Mouse (Mus musculus) neural tube, embryonic 11.5 days (tissue): ENCODE measurements around the gene Tln2. TPM values are rescaled to one million over a fixed set of nuclear protein-coding genes. Genes with fewer than 3 reads are reported as not detected.

ENCODE experiments used
- ATAC-seq: fragments of 200-750 bp; cut with Nextera tagmentation; 2 replicates; pipeline ENCODE4 v1.8.0; 2017; ENCODE audit warnings: moderate number of reproducible peaks, mild to moderate bottlenecking, moderate TSS enrichment, moderate library complexity; ENCODE audit not compliant: insufficient read depth, low FRiP score, low TSS enrichment
- DNase-seq: peaks from one replicate; pipeline ENCODE4 v3.0.0-alpha.2; 2015; ENCODE audit warnings: low spot score
- H3K27ac ChIP-seq: fragments of 300-500 bp; sonication (generic); 2 replicates; pipeline ENCODE4 v1.5.1; 2014; ENCODE audit warnings: low read depth, mild to moderate bottlenecking, low read length
- H3K27me3 ChIP-seq: fragments of 300-500 bp; sonication (generic); 2 replicates; pipeline ENCODE4 v1.6.1; 2014; ENCODE audit warnings: mild to moderate bottlenecking, low read length, mixed read lengths; ENCODE audit not compliant: control insufficient read depth, insufficient read depth
- H3K36me3 ChIP-seq: fragments of 300-500 bp; sonication (generic); 2 replicates; pipeline ENCODE4 v1.6.1; 2014; ENCODE audit warnings: mild to moderate bottlenecking, low read length, moderate library complexity, mixed read lengths; ENCODE audit not compliant: control insufficient read depth, insufficient read depth
- H3K4me1 ChIP-seq: fragments of 300-500 bp; sonication (generic); 2 replicates; pipeline ENCODE4 v1.6.1; 2014; ENCODE audit warnings: low read length, mixed read lengths; ENCODE audit not compliant: control insufficient read depth, insufficient read depth
- H3K4me2 ChIP-seq: fragments of 300-500 bp; sonication (generic); 2 replicates; pipeline ENCODE4 v1.6.1; 2014; ENCODE audit warnings: low read depth, mild to moderate bottlenecking, moderate library complexity
- H3K4me3 ChIP-seq: fragments of 300-500 bp; sonication (generic); 2 replicates; pipeline ENCODE4 v1.5.1; 2014; ENCODE audit warnings: low read depth, low read length
- H3K9ac ChIP-seq: fragments of 300-500 bp; sonication (generic); 2 replicates; pipeline ENCODE4 v1.6.1; 2014; ENCODE audit warnings: mild to moderate bottlenecking, low read length
- H3K9me3 ChIP-seq: fragments of 300-500 bp; sonication (generic); 2 replicates; pipeline ENCODE4 v1.6.1; 2016; ENCODE audit warnings: low read length; ENCODE audit not compliant: control insufficient read depth
- WGBS: fragments of 180-500 bp; shearing (Covaris S2); extraction: QIAGEN DNeasy Blood & Tissue Kit; methylation state at CpG from one replicate; pipeline ENCODE4 v1.1.7; 2014; 5-methylcytosine and 5-hydroxymethylcytosine counted together
- polyA plus RNA-seq: library from polyadenylated mRNA; unstranded; fragments of >200 nt; fragmentation: Nextera tagmentation; extraction: Ambion mirVana; gene quantifications from 2 replicates; pipeline ENCODE4 v1.2.1, GENCODE M21; 2014

Tln2 gene
- polyA plus RNA-seq, 1 experiment from 2014 or later: 14.6 TPM

DNA sequence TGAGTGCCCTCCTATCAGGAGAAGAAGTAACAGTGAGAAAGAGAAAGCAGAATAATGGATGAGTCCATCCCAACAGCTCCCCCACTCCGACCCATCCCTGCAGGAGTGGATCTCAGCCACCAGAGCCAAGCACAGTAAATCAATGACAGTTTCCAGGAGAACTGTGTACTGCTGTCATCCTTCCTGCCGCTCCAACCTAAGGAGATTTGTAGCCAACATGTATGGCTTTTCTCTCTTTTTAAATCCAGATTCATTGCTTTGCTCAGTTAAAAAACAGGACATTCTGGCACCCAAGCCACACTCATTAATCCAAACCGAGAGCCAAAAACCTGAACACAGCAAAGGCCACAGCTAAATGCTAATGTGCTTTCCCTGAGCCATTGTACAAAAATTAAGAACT, 133.2 kb downstream of the Tln2 start:
- no peak overlapping the region for H3K4me2 ChIP-seq
- H3K9ac ChIP-seq: no peak overlapping the region
- H3K27me3 ChIP-seq: no peaks in the 10 kb centered on the region
- no peaks in the 10 kb centered on the region for H3K4me1 ChIP-seq
- no peaks in the 10 kb centered on the region for H3K9me3 ChIP-seq
- ATAC-seq (no peak), DNase-seq (no peak)
- no peaks in the 10 kb centered on the region for H3K36me3 ChIP-seq
- WGBS: 61% methylated on average over 3 of the region's 3 CpGs
- no peak overlapping the region for H3K27ac ChIP-seq
- no peak overlapping the region for H3K4me3 ChIP-seq

DNA sequence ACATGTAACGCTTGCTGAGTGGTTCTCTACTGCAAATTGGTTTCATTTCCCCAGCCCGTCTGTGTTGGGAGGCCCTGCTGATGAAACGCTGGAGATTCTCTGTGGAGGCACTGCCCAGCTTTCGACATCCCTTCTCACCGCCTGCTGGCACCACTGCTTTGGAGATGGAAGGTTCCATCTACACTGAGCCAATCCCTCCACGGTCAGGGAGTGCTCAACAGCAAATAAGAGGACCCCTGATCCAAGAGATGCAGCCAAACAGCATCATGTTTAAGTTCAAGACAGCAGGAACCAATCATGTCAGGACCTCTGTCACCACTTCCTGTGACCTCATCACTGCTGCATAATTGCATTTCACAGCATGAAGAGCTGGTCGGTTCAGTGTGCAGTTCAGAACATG, 135.4 kb downstream of the Tln2 start:
- H3K9ac ChIP-seq: no peak overlapping the region
- no peak for ATAC-seq
- H3K36me3 ChIP-seq: no peaks in the 10 kb centered on the region
- no peak overlapping the region for H3K27ac ChIP-seq
- H3K9me3 ChIP-seq: no peaks in the 10 kb centered on the region
- H3K4me3 ChIP-seq: no peak overlapping the region
- no peaks in the 10 kb centered on the region for H3K4me1 ChIP-seq
- no peaks in the 10 kb centered on the region for H3K27me3 ChIP-seq
- WGBS: 74% methylated on average over 7 of the region's 7 CpGs
- no peak for DNase-seq
- H3K4me2 ChIP-seq: no peak overlapping the region

DNA sequence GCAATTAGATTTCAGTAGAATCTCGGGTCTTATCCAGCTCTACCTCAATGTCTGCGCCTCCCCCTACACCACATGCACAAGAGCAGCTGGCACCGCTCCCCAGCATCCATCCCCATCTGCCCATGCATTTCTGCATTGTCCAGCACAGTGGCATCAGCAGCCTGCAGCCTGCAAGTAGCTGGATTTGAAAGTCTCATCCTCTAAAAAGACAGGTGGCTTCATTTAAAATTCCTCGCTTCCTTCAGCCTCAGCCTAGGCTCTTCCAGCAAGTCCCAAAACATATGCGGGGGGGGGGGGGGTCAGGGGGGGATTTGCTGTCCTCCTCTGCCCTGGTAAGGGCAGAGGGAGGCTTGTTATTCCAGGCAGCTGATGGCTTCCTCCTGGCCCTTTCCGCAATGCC, 141.4 kb downstream of the Tln2 start:
- Histone ChIP-seq H3K36me3 (no peaks in the 10 kb centered on the region), H3K4me2 (no peak overlapping the region), H3K4me3 (no peak overlapping the region), H3K27ac (no peak overlapping the region), H3K4me1 (no peaks in the 10 kb centered on the region), H3K9ac (no peak overlapping the region), H3K27me3 (no peaks in the 10 kb centered on the region), H3K9me3 (no peaks in the 10 kb centered on the region)
- DNase-seq (no peak), ATAC-seq (no peak)
- 58% methylated on average over 6 of the region's 6 CpGs for WGBS

DNA sequence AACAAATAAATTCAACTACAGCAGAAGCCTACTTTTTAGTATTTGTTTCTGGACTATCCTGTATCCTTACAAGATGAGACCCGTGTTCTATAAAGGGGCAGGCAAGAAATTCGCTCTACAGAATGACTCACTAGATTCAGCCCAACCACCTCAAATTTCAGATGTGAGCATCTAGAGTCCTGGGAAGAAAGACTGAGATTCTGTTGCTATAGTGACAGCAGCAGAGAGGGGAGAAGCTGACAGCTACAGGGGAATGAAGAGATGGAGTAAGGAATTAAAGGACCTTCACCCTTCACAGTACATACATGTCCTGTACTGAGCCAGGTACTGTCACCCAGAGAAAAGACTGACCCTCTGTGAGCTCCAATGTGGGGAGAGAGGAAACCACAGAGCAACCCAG, 148.8 kb downstream of the Tln2 start:
- H3K9me3 ChIP-seq: no peaks in the 10 kb centered on the region
- H3K36me3 ChIP-seq: no peaks in the 10 kb centered on the region
- H3K27ac ChIP-seq: no peak overlapping the region
- no peaks in the 10 kb centered on the region for H3K4me1 ChIP-seq
- ATAC-seq (no peak), DNase-seq (no peak)
- no peaks in the 10 kb centered on the region for H3K27me3 ChIP-seq
- no peak overlapping the region for H3K9ac ChIP-seq
- H3K4me2 ChIP-seq: no peak overlapping the region
- WGBS: 99% methylated on average over 2 of the region's 2 CpGs
- no peak overlapping the region for H3K4me3 ChIP-seq

DNA sequence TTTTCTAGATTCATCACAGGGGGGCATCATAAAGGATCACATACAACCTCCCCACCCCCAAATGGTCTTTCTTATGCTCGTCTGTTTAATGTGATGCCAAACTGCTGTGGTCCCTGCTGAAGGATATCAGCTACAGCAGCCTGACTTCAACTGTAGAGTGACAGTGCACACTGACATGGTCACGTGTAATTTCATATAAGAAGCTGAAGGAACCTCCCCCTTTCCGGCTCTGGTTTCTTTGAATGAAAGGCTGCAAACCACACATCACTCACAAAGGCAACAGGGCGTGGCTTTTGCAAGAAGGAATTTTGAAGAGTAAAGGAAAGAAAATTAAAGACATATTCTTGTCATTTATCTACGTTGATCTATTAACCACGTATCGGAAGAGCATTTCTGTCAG, 154.8 kb downstream of the Tln2 start:
- H3K27ac ChIP-seq: no peak overlapping the region
- H3K36me3 ChIP-seq: no peaks in the 10 kb centered on the region
- no peaks in the 10 kb centered on the region for H3K9me3 ChIP-seq
- H3K4me3 ChIP-seq: no peak overlapping the region
- H3K4me2 ChIP-seq: no peak overlapping the region
- no peak for ATAC-seq
- no peak overlapping the region for H3K9ac ChIP-seq
- 85% methylated on average over 7 of the region's 7 CpGs for WGBS
- H3K4me1 ChIP-seq: no peaks in the 10 kb centered on the region
- DNase-seq: no peak
- no peaks in the 10 kb centered on the region for H3K27me3 ChIP-seq

GRCm38 (mm10) chr9:67399563-67399962, 159.9 kb downstream of the Tln2 start:
- DNase-seq (peak; percentile 12), ATAC-seq (no peak)
- Histone ChIP-seq H3K9ac (no peak overlapping the region), H3K27me3 (no peaks in the 10 kb centered on the region), H3K4me3 (no peak overlapping the region), H3K4me2 (no peak overlapping the region), H3K9me3 (no peaks in the 10 kb centered on the region), H3K36me3 (no peaks in the 10 kb centered on the region), H3K4me1 (no peaks in the 10 kb centered on the region), H3K27ac (no peak overlapping the region)
- WGBS: 91% methylated on average over 6 of the region's 6 CpGs

DNA sequence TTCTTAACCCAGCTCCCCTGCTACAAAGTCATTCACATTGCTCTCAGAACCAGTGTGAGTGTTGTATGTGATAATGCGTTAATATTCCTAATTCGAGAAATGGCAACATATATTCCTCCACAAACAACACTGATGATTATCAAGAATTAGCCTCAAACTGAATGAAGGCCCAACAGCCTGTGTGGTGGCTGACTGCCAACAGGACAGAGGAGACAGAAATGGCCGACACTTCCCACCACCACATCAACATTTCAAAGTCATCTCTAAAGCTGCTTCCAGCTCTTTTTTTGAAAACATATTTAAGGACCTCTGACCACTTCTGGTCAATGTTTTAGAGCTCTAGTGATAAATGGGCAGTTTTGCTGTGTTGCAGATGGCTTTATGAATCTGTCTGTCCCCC, 161.7 kb downstream of the Tln2 start:
- H3K4me1 ChIP-seq: no peaks in the 10 kb centered on the region
- no peak overlapping the region for H3K9ac ChIP-seq
- 94% methylated on average over 3 of the region's 3 CpGs for WGBS
- H3K27me3 ChIP-seq: no peaks in the 10 kb centered on the region
- H3K4me3 ChIP-seq: no peak overlapping the region
- no peaks in the 10 kb centered on the region for H3K36me3 ChIP-seq
- no peak overlapping the region for H3K4me2 ChIP-seq
- ATAC-seq (no peak), DNase-seq (no peak)
- H3K27ac ChIP-seq: no peak overlapping the region
- H3K9me3 ChIP-seq: no peaks in the 10 kb centered on the region

DNA sequence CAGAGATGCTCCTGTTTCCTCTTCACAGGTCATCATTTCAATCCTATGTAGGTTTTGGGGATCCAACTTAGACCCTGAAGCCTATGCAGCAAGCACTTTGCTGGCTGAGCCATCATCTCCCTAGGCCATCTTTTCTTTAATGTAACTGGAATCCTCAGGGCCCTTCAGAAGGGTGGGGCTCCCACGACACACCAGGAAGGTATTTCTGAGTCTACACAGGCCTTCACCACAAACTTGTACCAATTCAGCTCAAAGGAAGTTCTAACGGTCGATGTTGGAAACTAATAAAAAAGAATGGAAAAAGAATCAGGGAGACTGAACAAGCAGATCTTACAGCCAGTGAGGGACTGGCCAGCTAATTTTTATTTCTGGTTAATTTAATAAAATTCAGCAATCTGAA, 163.1 kb downstream of the Tln2 start:
- no peaks in the 10 kb centered on the region for H3K36me3 ChIP-seq
- DNase-seq (no peak), ATAC-seq (no peak)
- H3K4me2 ChIP-seq: no peak overlapping the region
- H3K27me3 ChIP-seq: no peaks in the 10 kb centered on the region
- H3K4me1 ChIP-seq: no peaks in the 10 kb centered on the region
- H3K9me3 ChIP-seq: no peaks in the 10 kb centered on the region
- H3K4me3 ChIP-seq: no peak overlapping the region
- WGBS: 90% methylated on average over 3 of the region's 3 CpGs
- no peak overlapping the region for H3K9ac ChIP-seq
- H3K27ac ChIP-seq: no peak overlapping the region

DNA sequence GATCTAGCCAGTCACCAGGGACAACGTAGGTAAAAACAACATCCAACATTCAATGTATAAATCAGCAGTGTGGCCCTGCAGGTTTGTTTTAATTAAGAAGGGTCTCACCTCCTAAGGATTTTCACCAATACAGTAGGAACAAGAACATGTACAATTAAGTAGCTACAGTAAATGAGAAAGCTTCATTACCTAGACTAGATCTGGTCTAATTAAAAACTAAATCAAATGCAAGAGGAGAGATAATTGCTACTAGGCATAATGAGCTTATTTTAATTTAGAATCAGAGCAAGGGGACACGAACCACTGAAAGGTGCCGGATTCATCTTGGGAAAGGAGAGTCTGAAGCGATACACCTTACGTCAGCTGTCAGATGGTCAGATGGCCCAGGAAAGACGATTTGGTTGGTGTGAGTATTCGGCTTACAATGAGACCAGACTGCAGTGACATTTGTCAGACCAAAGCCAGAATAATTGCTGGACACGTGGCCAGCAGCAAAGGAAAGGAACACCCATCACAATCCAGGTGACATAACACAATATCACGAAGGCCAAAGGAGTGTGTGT, 175.4 kb downstream of the Tln2 start:
- 92% methylated on average over 9 of the region's 9 CpGs for WGBS
- no peak overlapping the region for H3K4me2 ChIP-seq
- no peaks in the 10 kb centered on the region for H3K27me3 ChIP-seq
- no peaks in the 10 kb centered on the region for H3K4me1 ChIP-seq
- no peak overlapping the region for H3K27ac ChIP-seq
- no peak overlapping the region for H3K4me3 ChIP-seq
- no peaks in the 10 kb centered on the region for H3K9me3 ChIP-seq
- ATAC-seq (no peak), DNase-seq (no peak)
- H3K36me3 ChIP-seq: no peaks in the 10 kb centered on the region
- no peak overlapping the region for H3K9ac ChIP-seq
